Mouse (Mus musculus) forebrain, postnatal 0 days (tissue): ENCODE results near the gene Cyb561d1. TPM values are rescaled to one million over a fixed set of nuclear protein-coding genes. Genes with fewer than 3 reads are reported as not detected.
A peak's percentile ranks its signal among the peaks of the same experiment; 100 is the strongest.

Experiments
- ATAC-seq: fragments of 200-750 bp; cut with Nextera tagmentation; 2 replicates; pipeline ENCODE4 v1.8.0; 2017; ENCODE audit warnings: mild to moderate bottlenecking, moderate library complexity
- DNase-seq: peaks from one replicate; pipeline ENCODE4 v3.0.0-alpha.2; 2015
- H3K27ac ChIP-seq: fragments of 300-500 bp; sonication (generic); 2 replicates; pipeline ENCODE4 v1.5.1; 2014; ENCODE audit warnings: low read depth, mild to moderate bottlenecking, antibody characterized with exemption, low read length, moderate library complexity, mixed read lengths
- H3K27me3 ChIP-seq: fragments of 300-500 bp; sonication (generic); 2 replicates; pipeline ENCODE4 v1.6.1; 2014; ENCODE audit warnings: mild to moderate bottlenecking, low read length, mixed read lengths; ENCODE audit not compliant: insufficient read depth
- H3K36me3 ChIP-seq: fragments of 300-500 bp; sonication (generic); 2 replicates; pipeline ENCODE4 v1.6.1; 2014; ENCODE audit warnings: mild to moderate bottlenecking, moderate library complexity; ENCODE audit not compliant: insufficient read depth
- H3K4me1 ChIP-seq: fragments of 300-500 bp; sonication (generic); 2 replicates; pipeline ENCODE4 v1.6.1; 2014; ENCODE audit warnings: antibody characterized with exemption; ENCODE audit not compliant: insufficient read depth
- H3K4me2 ChIP-seq: fragments of 300-500 bp; sonication (generic); 2 replicates; pipeline ENCODE4 v1.6.1; 2014; ENCODE audit warnings: low read depth, mild to moderate bottlenecking, moderate library complexity
- H3K4me3 ChIP-seq: fragments of 300-500 bp; sonication (generic); 2 replicates; pipeline ENCODE4 v1.5.1; 2014; ENCODE audit warnings: low read depth, low read length, mixed read lengths
- H3K9ac ChIP-seq: fragments of 300-500 bp; sonication (generic); 2 replicates; pipeline ENCODE4 v1.6.1; 2014; ENCODE audit warnings: mild to moderate bottlenecking
- H3K9me3 ChIP-seq: fragments of 300-500 bp; sonication (generic); 2 replicates; pipeline ENCODE4 v1.6.1; 2016; ENCODE audit warnings: low read length
- CTCF ChIP-seq: sonication (generic); IDR thresholded peaks from 2 replicates; pipeline ENCODE4 v1.5.1; 2016; ENCODE audit warnings: antibody characterized with exemption, control low read depth, low read depth
- WGBS: fragments of 180-500 bp; shearing (Covaris S2); extraction: QIAGEN DNeasy Blood & Tissue Kit; methylation state at CpG from one replicate; pipeline ENCODE4 v1.1.7; 2014; 5-methylcytosine and 5-hydroxymethylcytosine counted together
- polyA plus RNA-seq: library from polyadenylated mRNA; unstranded; fragments of >200 nt; fragmentation: Nextera tagmentation; extraction: Ambion mirVana; gene quantifications from 2 replicates; pipeline ENCODE4 v1.2.1, GENCODE M21; 2015
- total RNA-seq: library from RNA; depleted of rRNA; stranded (reverse); fragments of >200 nt; gene quantifications from 2 replicates; pipeline ENCODE4 v1.2.3, GENCODE M21; 2014

Gene Cyb561d1
- total and polyA plus RNA-seq, 2 experiments from 2014 or later, result 4.5 to 5.4 TPM

DNA sequence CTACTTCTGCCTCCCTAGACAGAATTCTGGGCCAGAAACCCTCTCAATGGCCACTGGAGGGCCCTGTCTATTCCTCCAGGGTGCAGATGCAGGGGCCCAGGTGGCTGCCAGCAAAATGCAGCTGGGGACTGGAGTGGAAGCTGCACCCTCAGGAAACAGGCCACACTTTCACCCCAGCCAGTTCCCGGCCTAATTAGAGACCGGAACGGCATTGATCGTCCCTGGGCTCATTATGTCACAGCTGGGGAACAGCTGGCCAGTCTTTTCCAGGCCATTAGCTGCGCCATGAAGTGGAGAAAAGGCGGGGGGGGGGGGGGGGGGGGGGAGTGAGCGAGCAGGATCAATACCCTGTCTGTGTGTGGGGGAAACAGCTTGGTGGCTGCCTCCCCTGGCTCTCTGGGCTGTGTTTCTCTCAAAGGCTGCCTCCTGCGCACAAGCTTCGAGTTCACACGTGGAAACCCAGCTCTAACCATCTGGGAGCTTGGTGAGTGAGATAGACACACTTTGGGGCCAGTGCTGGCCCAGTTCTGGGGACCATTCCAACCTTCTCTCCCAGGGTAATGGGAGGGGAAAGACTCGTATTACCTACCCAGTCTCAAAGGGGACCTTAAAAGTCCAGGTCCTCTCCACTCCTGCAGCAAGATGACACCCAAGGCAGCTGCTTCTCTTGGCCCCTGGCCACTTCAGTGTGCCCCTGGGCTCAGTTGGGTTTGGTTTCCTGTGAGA is 34.4 kb downstream of the Cyb561d1 start:
- Histone ChIP-seq H3K27me3 (no peaks in the 10 kb centered on the region), H3K4me3 (no peak overlapping the region), H3K9me3 (no peaks in the 10 kb centered on the region), H3K9ac (no peak overlapping the region; the same call in 1 of the 2 replicates), H3K4me2 (no peak overlapping the region), H3K27ac (no peak overlapping the region), H3K36me3 (no peaks in the 10 kb centered on the region), H3K4me1 (0 out of 2 replicates have a peak, but pooled peaks cover 3% of the 10 kb centered on the region)
- ATAC-seq (peak; percentile 81), DNase-seq (peak; percentile 74)
- WGBS, result 8% methylated on average over 11 of the region's 11 CpGs
- TF ChIP-seq CTCF, result peak; percentile 48

DNA sequence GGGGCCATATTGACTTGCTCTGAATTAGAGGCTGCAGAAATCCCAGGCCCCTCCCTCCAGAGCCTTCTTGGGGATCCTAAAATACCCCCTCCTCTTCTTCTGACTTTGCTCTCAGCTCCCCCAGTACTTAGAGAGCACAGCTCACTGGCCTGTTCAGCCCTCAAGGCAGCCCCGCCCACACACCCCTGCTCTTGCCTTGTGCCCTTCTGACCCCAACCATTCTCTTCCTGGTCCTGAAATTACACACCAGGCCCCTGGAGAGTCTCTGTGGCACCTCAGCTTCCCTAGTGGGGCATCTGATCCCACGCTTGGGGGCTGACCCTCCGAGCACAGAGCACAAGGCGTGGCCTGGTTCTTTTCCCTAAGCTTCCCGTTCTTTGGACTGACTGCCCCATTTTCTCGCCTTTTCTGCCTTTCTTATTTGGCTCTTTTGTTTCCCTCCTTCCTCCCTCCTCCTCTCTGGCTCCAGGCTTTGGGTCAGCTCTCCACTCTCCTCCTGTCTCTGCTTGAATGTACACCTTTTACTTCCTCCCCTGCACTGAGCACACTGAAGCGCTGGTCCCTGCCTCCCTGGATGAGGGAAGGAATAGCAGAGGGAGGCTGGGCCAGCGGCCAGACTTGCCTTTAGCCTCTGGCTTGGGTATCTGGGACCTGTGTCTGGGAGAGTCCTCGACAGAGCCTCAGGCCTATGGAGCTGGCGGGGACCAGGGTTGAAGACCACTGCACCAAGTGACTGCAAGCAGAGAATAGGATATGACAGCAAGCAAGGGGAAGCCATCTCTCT is 35.3 kb downstream of the Cyb561d1 start:
- no peak for ATAC-seq

DNA sequence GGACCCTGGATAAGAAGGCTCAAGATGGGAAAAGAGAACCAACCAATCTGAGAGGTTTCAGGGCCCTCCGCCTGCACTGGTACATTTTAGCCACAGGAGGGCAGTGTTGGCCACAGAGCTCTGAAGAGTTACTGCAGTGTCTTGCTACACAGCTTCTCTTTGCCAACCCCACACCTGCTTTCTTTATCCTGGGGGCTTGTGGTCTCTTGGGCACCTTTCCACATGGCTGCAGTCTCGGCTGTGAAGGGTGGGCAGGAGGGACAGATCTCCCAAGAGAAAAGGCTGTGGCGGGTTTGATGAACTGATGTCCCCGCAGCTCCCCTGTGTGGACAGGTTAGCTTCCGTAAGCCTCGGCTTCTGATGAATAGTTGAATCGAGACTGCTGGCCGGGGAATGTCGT is 36.2 kb downstream of the Cyb561d1 start:
- ATAC-seq (peak; percentile 82), DNase-seq (peak; percentile 95)
- Histone ChIP-seq H3K4me2 (peak overlapping the region; percentile 46), H3K27me3 (no peaks in the 10 kb centered on the region), H3K36me3 (no peaks in the 10 kb centered on the region), H3K27ac (peak overlapping the region; percentile 40; the same call in 1 of the 2 replicates), H3K9me3 (no peaks in the 10 kb centered on the region), H3K4me3 (peak overlapping the region; percentile 21; the same call in 1 of the 2 replicates), H3K4me1 (0 out of 2 replicates have a peak, but pooled peaks cover 3% of the 10 kb centered on the region), H3K9ac (no peak overlapping the region; the same call in 1 of the 2 replicates)
- 14% methylated on average over 9 of the region's 9 CpGs for WGBS
- peak; percentile 98 for TF ChIP-seq CTCF

More for the DNA sequence above, 35.3 kb downstream of the Cyb561d1 start:
- no peak overlapping the region for H3K4me3 ChIP-seq
- 36% methylated on average over 10 of the region's 10 CpGs for WGBS
- no peak overlapping the region for H3K9ac ChIP-seq
- H3K36me3 ChIP-seq, result no peaks in the 10 kb centered on the region
- no peak for DNase-seq
- no peaks in the 10 kb centered on the region for H3K9me3 ChIP-seq
- no peak overlapping the region for H3K4me2 ChIP-seq
- H3K4me1 ChIP-seq, result 0 out of 2 replicates have a peak, but pooled peaks cover 3% of the 10 kb centered on the region
- H3K27ac ChIP-seq, result 0 out of 2 replicates have a peak overlapping the region, but pooled peaks have one; percentile 35
- H3K27me3 ChIP-seq, result no peaks in the 10 kb centered on the region
- no peak for TF ChIP-seq CTCF

DNA sequence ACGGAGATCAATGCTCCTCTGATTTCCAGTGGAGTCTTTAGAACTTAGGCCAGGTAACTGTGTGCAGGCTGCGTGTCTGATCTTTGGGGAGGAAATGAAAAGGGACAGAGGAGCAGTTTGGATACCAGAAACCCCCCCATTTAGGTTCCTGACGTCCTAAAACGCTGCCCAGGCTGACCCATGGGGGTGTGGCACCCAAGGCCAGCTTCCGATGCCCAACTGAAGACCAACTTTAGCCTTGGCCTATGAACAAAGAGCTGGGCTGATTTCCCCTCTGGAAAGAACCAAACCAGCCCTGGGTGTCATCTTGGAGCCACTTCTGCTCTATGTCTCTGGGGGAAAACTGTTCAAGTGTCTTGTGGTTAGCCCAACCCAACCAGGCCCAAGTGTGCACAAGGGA is 36.9 kb downstream of the Cyb561d1 start:
- H3K36me3 ChIP-seq, result no peaks in the 10 kb centered on the region
- no peaks in the 10 kb centered on the region for H3K9me3 ChIP-seq
- no peak overlapping the region for H3K27ac ChIP-seq
- DNase-seq (no peak), ATAC-seq (no peak)
- H3K4me2 ChIP-seq, result no peak overlapping the region
- H3K4me1 ChIP-seq, result peaks cover 8% of the 10 kb centered on the region; the same call in 1 of the 2 replicates
- no peak for TF ChIP-seq CTCF
- no peak overlapping the region for H3K9ac ChIP-seq
- H3K4me3 ChIP-seq, result no peak overlapping the region
- no peaks in the 10 kb centered on the region for H3K27me3 ChIP-seq
- WGBS, result 63% methylated on average over 5 of the region's 5 CpGs

DNA sequence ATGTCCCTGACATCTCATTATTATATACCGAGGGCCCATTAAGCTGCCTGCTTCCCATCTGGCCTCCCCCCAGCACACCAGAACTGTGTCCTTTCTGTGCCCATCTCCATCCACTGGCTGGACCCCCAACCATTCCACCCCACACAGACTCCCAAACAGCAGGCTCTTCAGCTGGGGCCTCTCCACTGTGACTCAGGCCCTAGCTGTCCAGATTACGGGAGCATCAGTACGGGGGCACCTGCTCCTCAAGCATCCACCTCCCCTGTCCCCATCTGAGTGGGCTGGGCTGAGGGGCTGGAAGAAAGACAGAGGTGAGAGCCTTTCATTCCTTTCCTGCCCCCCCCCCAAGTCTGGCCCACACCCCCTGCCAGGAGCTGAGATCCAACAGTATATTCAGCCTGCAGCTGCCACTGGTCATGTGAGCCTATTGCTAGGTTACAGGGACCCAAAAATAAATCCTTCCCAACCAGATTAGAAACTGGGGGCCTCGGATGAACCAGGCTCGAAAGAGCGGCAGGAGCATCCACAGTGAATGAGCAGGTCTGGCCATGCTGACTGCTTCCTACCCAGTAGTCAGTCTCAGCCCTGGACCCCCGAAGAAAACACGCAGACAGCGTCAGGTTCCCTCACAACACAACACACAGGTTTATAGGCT is 42.5 kb downstream of the Cyb561d1 start:
- WGBS, result 33% methylated on average over 9 of the region's 9 CpGs
- Histone ChIP-seq H3K4me1 (peaks cover 22% of the 10 kb centered on the region), H3K36me3 (no peaks in the 10 kb centered on the region), H3K4me2 (no peak overlapping the region), H3K4me3 (no peak overlapping the region), H3K27ac (peak overlapping the region; percentile 77), H3K27me3 (no peaks in the 10 kb centered on the region), H3K9me3 (no peaks in the 10 kb centered on the region), H3K9ac (peak overlapping the region; percentile 37)
- TF ChIP-seq CTCF, result no peak
- peak; percentile 84 for ATAC-seq
- DNase-seq, result peak; percentile 78

DNA sequence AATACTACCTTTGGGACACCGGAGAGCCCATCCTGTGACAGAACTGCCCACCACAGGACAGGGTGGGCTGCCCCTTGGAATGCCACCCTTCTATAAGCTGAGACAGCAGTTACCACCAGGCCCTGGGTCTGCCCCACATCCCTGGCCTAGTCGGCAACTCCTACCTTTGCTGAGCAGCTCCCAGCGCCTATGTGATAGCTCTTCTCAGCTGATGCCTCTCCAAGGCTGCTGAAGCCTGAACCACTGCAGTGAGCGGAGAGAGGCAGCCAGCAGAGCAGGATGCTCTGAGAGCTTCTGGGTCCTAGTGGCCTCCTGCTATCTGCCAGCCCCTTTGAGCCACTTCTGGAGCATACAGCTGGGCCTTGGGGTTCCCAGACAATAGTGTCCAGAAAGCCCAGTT is 46.4 kb downstream of the Cyb561d1 start, which contains the start of gene Gpr61:
TSS of gene Gpr61 (minus strand) at position 227 of the 400 bp plus-strand sequence.
- Histone ChIP-seq H3K36me3 (no peaks in the 10 kb centered on the region), H3K4me1 (peaks cover 22% of the 10 kb centered on the region), H3K27me3 (no peaks in the 10 kb centered on the region), H3K4me3 (peak within 1 kb of the TSS; percentile 30), H3K9me3 (no peaks in the 10 kb centered on the region), H3K4me2 (peak within 1 kb of the TSS; percentile 49), H3K27ac (peak within 1 kb of the TSS; percentile 69), H3K9ac (peak within 1 kb of the TSS; percentile 63)
- WGBS, result 38% methylated on average over 4 of the region's 4 CpGs
- ATAC-seq (peak; percentile 80), DNase-seq (peak; percentile 66)
- no peak for TF ChIP-seq CTCF
